Mouse (Mus musculus) adrenal gland, adult (tissue): ENCODE measurements at regions not wholly inside any gene's neighbourhood (a gene's known extent, or its start where the extent isn't known, plus 50 kb on each side); places are given as distances from the start of the nearest gene placed in this dataset.
A peak's percentile ranks its signal among the peaks of the same experiment; 100 is the strongest.

Experiments
- DNase-seq, 2 experiments: peaks; one replicate each; pipeline ENCODE4 v3.0.0; 2022 to 2023; ENCODE audit warnings: low spot score in 1 of 2; ENCODE audit not compliant: inconsistent age in 2 of 2

DNA sequence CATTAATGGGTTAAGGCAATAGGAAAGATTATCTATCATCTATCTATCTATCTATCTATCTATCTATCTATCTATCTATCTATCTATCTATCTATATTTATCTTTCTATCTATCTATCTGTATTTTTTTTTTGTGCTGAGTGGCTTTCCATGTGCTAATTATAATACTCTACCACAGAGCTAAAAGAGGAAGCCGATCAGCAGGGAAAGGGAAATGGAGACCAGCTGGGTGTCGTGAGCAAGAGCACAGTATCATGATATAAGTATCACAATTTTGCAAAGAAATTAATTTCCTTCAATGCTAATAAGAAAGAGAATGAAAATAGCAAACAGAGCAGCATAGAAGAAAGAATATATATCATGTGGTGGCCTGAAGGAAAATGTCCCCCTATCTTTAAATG is 69.6 kb downstream of the Cldn1 start:
- DNase-seq = no peak

GRCm38 (mm10) chr16:26291692-26292091 is 79.9 kb downstream of the Cldn1 start:
- no peak for DNase-seq

DNA sequence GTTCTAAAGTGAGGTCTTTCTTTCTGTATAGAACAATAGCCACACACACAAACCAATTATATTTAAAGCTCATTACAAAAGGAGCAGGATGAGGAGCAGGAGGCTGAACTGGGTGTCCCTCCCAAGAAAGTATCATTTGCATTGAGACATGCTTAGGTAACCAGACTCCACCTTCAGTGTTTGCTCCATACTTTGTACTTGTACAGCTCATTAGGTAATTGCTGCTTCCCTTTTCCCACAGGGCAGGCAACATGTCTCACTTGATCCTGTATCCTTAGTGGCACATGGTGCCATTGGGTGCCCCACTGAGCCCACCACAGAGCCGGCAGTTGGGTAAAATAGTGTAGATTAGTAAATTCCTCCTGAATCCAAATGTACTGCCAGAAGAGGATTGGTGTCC is 86.0 kb downstream of the Cldn1 start:
- DNase-seq = no peak

DNA sequence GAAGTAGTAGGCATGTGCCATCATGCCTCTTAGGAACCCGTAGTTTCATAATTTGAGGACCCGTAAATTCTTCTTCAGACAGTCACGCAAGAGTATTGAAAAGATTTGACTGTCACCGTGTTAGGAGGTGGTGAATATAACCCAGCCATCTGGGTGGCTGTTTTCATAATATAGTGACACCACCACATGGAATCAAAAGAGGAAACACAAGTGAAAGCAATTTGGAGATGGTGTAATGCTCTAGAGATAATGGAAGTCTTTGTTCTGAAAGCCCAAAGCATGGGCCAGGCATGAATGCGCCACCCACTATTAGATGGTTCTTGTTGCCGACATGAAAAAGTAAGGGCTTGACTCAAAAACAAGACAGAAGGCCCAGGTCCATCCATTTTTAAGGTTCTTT is 86.9 kb downstream of the Cldn1 start:
- DNase-seq = no peak

DNA sequence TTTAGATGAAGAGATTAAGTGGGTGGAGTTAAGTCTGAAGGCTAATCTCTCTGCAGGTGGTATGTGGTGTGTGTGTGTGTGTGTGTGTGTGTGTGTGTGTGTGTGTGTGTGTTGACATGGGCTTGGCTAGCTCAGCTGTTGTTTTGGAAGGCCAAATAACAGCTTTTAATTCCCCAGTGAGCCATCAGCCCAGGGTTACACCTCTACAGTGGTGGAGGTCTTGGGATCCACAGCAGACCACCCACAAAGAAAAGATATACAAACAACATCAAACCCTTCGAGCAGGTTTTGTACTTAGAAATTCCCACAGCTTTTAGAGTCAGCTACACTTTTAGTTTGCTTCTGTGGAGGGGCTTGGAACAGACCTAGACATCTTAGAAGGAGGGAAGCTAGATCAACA is 89.2 kb downstream of the Cldn1 start:
- no peak for DNase-seq

DNA sequence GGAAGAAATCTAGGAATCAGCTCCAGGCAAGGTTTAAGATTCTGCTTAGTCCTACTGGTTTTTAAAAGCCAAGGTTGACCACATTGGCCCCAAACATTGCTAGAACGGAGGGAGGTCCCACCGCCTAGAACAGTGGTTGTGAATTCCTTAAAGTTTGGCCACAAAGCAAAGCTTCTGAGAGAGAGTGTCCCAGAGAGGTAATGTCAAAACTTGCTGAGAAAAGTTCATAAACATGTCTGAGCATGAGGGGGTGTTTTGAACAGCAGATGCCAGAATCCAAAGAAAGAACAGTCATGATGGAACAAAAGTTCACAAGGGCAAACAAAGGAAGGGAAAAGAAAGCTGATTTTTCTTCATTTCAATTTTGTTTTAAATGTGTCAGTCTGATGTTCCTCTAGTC is 90.1 kb downstream of the Cldn1 start:
- no peak for DNase-seq

DNA sequence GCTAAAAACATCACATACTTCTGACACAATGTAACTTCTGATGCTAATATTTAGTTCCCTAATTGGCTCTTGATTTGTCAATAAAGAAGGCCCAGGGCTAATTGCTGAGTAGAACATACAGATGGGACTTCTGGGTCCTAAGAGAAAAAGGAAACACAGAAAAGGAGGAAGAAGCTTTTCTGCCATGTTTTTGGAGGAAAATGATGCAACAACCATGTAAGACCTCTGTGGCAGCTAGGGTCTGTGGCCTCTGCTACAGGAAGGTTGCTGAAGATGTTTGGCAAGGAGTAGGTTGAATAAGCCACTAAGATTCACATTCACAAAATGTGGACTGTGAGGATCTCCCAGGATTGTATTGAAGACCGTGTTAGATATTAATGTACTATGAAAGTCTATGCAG is 94.9 kb downstream of the Cldn1 start:
- DNase-seq = no peak

DNA sequence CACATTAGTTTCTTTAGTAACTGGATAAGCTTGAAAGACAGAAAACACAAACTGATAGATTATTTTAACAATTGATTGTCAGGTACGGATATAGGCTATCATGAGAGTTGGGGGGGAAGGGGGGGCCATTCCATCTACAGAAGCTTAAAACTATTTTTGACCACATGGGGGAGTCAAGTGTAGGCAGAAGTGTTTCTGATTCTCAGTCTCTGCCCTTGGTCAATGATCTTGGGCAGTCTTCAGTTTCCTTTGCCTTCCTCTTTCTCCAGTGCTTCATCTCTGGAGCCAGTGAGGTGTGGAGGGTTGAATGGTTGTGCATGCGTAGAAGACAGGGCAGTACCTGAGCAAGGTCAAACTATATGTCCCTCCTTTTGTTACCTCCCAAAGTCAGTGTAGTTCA is 118.8 kb downstream of the Cldn1 start:
- peak in 1 of 2 experiments; percentile 39 for DNase-seq

DNA sequence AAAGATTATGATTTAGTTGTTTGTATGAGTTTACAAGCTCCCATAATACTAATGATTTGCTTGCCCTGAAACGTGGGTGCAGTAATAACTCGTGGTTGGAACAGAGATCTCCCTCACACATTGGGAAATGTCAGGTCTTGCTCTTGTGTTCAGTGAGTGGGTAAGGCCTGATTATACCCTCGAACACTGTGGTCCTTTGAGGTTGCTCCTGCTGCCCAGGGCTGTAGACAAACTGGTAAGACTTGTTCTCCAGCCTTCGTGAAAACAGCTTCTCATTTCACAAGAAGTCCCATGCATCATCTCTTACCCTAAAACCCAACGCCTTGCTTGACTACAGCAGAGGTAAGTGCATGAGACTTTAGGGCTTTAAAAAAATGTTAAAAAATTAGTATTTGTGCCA is 119.9 kb downstream of the Cldn1 start:
- DNase-seq = no peak

GRCm38 (mm10) chr16:26251027-26251426 is 120.6 kb downstream of the Cldn1 start:
- no peak for DNase-seq

DNA sequence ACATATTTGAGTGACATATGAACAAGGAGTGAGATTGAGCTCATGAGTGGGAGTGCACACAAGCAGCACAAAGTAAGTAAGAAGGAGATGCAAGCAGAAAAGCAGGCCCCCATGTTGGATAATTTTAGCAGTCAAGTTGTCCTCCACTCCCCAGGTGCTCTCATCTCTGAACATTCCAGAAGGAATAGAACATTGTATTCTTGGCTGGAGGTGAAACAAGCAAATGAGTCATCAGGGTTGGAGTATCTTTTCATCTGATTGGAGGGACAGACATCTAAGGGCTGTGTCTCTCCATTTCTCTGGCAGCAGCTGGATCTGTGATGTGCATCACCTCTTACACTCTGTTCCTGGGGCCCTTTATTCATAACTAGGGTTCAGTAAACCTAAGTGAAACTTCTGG is 122.7 kb downstream of the Cldn1 start:
- DNase-seq = no peak

GRCm38 (mm10) chr16:26247926-26248325 is 123.7 kb downstream of the Cldn1 start:
- no peak for DNase-seq

DNA sequence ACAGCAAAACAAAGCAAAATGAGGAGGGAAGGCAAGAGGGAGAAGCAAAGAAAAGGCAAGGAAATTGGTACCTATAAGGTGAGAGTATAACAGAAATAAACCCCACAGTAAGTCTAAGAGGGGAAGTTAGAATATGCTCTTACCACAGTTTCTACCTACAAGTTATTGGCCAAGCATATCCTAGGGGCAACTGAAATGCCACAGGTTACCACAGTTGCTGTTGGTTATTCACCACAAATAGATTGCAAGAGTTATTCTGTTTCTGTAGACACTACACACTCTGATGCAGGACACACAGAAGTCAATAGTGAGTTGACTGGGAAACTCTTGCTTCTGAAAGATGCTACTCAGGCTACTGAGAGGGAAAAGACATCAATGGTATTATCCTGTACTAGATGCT is 129.7 kb upstream of the P3h2 start:
- DNase-seq = no peak

GRCm38 (mm10) chr16:26234113-26234512 is 128.5 kb upstream of the P3h2 start:
- peak; percentile 61 to 91 for DNase-seq

DNA sequence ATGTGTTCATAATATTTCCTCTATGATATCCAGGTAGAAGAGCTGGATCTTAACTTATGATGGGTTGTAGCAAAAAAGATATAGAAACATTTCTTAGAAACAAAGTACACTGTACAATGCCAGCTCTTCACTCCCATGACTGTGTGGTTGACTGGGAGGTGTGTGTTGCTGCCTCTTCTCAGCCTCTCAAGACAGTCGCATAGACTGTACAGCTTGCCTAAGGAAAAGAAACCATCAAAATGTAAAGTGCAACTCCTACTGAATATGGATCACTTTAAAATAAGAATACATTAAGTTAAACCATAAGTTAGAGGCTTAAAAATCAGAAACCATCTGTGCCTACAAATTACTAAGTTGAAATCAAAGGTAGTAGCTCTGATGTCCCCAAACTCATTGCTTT is 125.5 kb upstream of the P3h2 start:
- no peak for DNase-seq

DNA sequence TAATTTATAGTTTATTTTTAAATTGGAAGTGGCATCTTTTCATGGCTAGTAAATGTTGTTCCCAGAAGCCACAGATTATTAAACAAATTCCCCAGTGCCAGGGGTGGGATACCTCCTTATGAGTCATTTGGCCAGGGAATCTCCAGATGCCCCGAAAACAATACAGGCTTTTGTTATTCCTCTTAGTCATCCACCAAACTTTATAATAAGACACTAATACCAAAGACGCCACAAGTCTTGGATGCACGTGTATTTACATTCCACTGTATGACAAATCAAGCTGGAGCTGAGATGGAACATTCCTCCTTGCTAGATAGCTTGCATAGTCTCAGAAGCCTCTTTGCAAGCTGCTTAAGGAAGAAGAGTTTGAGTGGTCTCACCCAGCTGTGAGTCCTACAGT is 105.8 kb upstream of the P3h2 start:
- DNase-seq = no peak

GRCm38 (mm10) chr16:26199125-26199524 is 93.5 kb upstream of the P3h2 start:
- peak in 1 of 2 experiments; percentile 64 for DNase-seq

- DNase-seq = no peak
Observed at GRCm38 (mm10) chr16:26196345-26196744, 90.8 kb upstream of the P3h2 start.

GRCm38 (mm10) chr16:26185288-26186281 is 80.0 kb upstream of the P3h2 start:
- no peak for DNase-seq

DNA sequence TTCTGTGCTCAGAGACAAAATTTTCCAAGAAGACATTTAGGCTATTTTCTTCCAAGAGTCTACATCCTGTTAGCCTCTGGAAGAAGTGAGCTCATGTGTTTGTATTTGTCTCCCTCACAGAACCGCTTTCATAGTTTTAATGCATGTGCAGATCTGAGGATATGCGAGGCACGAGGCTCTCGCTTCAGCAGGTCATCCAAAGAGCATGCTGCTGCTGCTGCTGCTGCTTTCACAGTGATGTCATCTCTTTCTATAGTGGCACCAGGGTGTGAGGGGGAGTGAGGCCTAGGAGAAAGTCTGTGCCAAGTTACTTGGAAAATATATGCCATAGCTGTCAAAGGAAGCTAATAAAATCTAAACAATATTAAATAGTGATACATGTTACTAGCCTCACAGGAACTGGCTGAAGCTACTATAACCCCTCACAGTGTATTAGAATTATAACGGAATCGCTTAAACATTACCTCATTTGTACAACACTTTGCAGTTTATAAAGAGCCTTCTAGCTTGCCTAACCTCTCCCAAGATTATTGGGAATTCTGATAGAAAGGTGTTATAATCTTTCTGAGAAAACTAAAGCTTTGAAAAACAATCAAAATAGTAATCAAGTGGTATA is 79.2 kb upstream of the P3h2 start:
- DNase-seq = no peak

DNA sequence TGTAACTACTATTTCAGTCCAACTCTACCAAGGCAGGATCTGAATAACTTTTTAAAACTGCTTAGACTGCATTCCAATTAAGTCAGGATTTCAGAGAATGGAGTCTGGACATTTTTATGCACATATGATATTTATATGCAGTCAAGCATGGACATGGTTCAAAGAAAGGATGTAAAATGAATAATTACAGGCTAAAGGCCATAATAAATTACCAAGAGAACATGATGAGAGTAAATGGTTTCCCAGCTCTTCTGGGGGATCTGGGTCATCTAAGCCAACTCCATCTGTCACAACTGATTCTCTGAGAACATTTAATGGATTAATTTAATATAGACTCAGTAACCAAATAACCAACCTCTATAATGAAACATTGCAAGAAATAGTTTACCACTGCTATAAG is 77.9 kb upstream of the P3h2 start:
- no peak for DNase-seq

DNA sequence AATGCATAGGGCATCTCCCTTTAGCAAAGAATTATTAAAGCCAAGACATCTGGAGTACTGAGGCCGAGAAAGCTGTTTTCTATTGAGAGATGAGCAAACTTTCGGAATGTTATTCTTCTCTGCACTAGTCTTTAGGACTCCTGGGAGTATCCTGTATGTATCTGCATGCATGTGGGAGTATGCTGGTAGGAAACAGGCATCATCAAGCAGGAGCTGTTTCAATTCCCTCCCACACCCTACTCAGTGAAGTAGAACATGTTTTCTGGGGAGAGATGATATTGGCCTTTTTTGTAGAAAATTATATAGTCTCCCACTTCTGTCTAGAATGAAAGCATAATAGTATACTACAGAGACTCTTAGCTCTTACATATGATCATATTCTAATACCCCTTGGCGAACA is 76.1 kb upstream of the P3h2 start:
- no peak for DNase-seq
